Mouse (Mus musculus): ENCODE measurements around the gene Kifc5b. TPM values are rescaled to one million over a fixed set of nuclear protein-coding genes. Genes with fewer than 3 reads are reported as not detected.

Kifc5b gene
- polyA plus RNA-seq, 1 experiment, result 1.5 TPM

GRCm38 (mm10) chr17:26947231-26948100 lies 30.6 kb downstream of the Kifc5b start:
- TF ChIP-seq POLR2A (IDR thresholded peaks at IDR 0.05; ENCODE audit: low read depth, low read length) (no peak), CTCF (conservative IDR thresholded peaks at IDR 0.05; ENCODE audit: insufficient read depth, insufficient read length, low read depth, low read length) (no peak)
- peaks cover 4% of the 10 kb centered on the region for H3K4me1 ChIP-seq (ENCODE audit: control insufficient read depth, insufficient read depth, low read length)
- no peak overlapping the region for H3K27ac ChIP-seq (ENCODE audit: insufficient read depth, low read depth, low read length)
- WGBS, result 82% methylated on average over 12 of the region's 12 CpGs
- DNase-seq, result no peak
- no peaks in the 10 kb centered on the region for H3K27me3 ChIP-seq (replicated peaks; ENCODE audit: control insufficient read depth, insufficient read depth, low read length)
- no peak overlapping the region for H3K4me3 ChIP-seq (ENCODE audit: insufficient read depth, low read depth, low read length)
- no peaks in the 10 kb centered on the region for H3K36me3 ChIP-seq (ENCODE audit: control insufficient read depth, insufficient read depth, low read length)

- H3K4me1 ChIP-seq (ENCODE audit: control insufficient read depth, insufficient read depth, low read length), result peaks cover 4% of the 10 kb centered on the region
- no peaks in the 10 kb centered on the region for H3K36me3 ChIP-seq (ENCODE audit: control insufficient read depth, insufficient read depth, low read length)
- WGBS, result 2% methylated on average over 60 of the region's 87 CpGs
- TF ChIP-seq CTCF (conservative IDR thresholded peaks at IDR 0.05; ENCODE audit: insufficient read depth, insufficient read length, low read depth, low read length) (no peak), POLR2A (IDR thresholded peaks at IDR 0.05; ENCODE audit: low read depth, low read length) (no peak)
- H3K27ac ChIP-seq (ENCODE audit: insufficient read depth, low read depth, low read length), result peak overlapping the region; percentile 54; the same call in 1 of the 2 replicates
- no peaks in the 10 kb centered on the region for H3K27me3 ChIP-seq (replicated peaks; ENCODE audit: control insufficient read depth, insufficient read depth, low read length)
- peak overlapping the region; percentile 85 for H3K4me3 ChIP-seq (ENCODE audit: insufficient read depth, low read depth, low read length)
- peak; percentile 62 for DNase-seq
These were observed 31.6 kb downstream of the Kifc5b start for GRCm38 (mm10) chr17:26948316-26949050.

- Histone ChIP-seq H3K4me1 (ENCODE audit: control insufficient read depth, insufficient read depth, low read length) (peaks cover 4% of the 10 kb centered on the region), H3K36me3 (ENCODE audit: control insufficient read depth, insufficient read depth, low read length) (no peaks in the 10 kb centered on the region), H3K27me3 (replicated peaks; ENCODE audit: control insufficient read depth, insufficient read depth, low read length) (no peaks in the 10 kb centered on the region), H3K27ac (ENCODE audit: insufficient read depth, low read depth, low read length) (no peak overlapping the region), H3K4me3 (ENCODE audit: insufficient read depth, low read depth, low read length) (peak overlapping the region; percentile 85; the same call in 1 of the 2 replicates)
- DNase-seq, result peak; percentile 37
- TF ChIP-seq POLR2A (IDR thresholded peaks at IDR 0.05; ENCODE audit: low read depth, low read length), result no peak
- peak; percentile 38; the same call in 1 of the 2 replicates for TF ChIP-seq CTCF (conservative IDR thresholded peaks at IDR 0.05; ENCODE audit: insufficient read depth, insufficient read length, low read depth, low read length)
- 10% methylated on average over 14 of the region's 14 CpGs for WGBS
These were observed 32.2 kb downstream of the Kifc5b start for GRCm38 (mm10) chr17:26949051-26949577.

GRCm38 (mm10) chr17:26949866-26950265 lies 33.0 kb downstream of the Kifc5b start:
- 72% methylated on average over 5 of the region's 5 CpGs for WGBS
- no peak for DNase-seq
- Histone ChIP-seq H3K4me1 (ENCODE audit: control insufficient read depth, insufficient read depth, low read length) (peaks cover 4% of the 10 kb centered on the region), H3K27ac (ENCODE audit: insufficient read depth, low read depth, low read length) (no peak overlapping the region), H3K4me3 (ENCODE audit: insufficient read depth, low read depth, low read length) (no peak overlapping the region), H3K27me3 (replicated peaks; ENCODE audit: control insufficient read depth, insufficient read depth, low read length) (no peaks in the 10 kb centered on the region), H3K36me3 (ENCODE audit: control insufficient read depth, insufficient read depth, low read length) (no peaks in the 10 kb centered on the region)
- no peak for TF ChIP-seq POLR2A (IDR thresholded peaks at IDR 0.05; ENCODE audit: low read depth, low read length)
- no peak for TF ChIP-seq CTCF (conservative IDR thresholded peaks at IDR 0.05; ENCODE audit: insufficient read depth, insufficient read length, low read depth, low read length)

- Histone ChIP-seq H3K36me3 (ENCODE audit: control insufficient read depth, insufficient read depth, low read length) (no peaks in the 10 kb centered on the region), H3K4me1 (ENCODE audit: control insufficient read depth, insufficient read depth, low read length) (peaks cover 4% of the 10 kb centered on the region), H3K27me3 (replicated peaks; ENCODE audit: control insufficient read depth, insufficient read depth, low read length) (no peaks in the 10 kb centered on the region), H3K4me3 (ENCODE audit: insufficient read depth, low read depth, low read length) (no peak overlapping the region), H3K27ac (ENCODE audit: insufficient read depth, low read depth, low read length) (no peak overlapping the region)
- no peak for DNase-seq
- TF ChIP-seq CTCF (conservative IDR thresholded peaks at IDR 0.05; ENCODE audit: insufficient read depth, insufficient read length, low read depth, low read length), result no peak
- no peak for TF ChIP-seq POLR2A (IDR thresholded peaks at IDR 0.05; ENCODE audit: low read depth, low read length)
- WGBS, result 40% methylated on average over 7 of the region's 7 CpGs
These were observed 33.8 kb downstream of the Kifc5b start for GRCm38 (mm10) chr17:26950560-26951288.

- Histone ChIP-seq H3K27me3 (replicated peaks; ENCODE audit: control insufficient read depth, insufficient read depth, low read length) (no peaks in the 10 kb centered on the region), H3K4me1 (ENCODE audit: control insufficient read depth, insufficient read depth, low read length) (peaks cover 4% of the 10 kb centered on the region), H3K4me3 (ENCODE audit: insufficient read depth, low read depth, low read length) (peak overlapping the region; percentile 33), H3K27ac (ENCODE audit: insufficient read depth, low read depth, low read length) (no peak overlapping the region), H3K36me3 (ENCODE audit: control insufficient read depth, insufficient read depth, low read length) (no peaks in the 10 kb centered on the region)
- DNase-seq, result peak; percentile 75
- TF ChIP-seq POLR2A (IDR thresholded peaks at IDR 0.05; ENCODE audit: low read depth, low read length) (no peak), CTCF (conservative IDR thresholded peaks at IDR 0.05; ENCODE audit: insufficient read depth, insufficient read length, low read depth, low read length) (no peak)
- WGBS, result 7% methylated on average over 11 of the region's 11 CpGs
These were observed 34.5 kb downstream of the Kifc5b start for GRCm38 (mm10) chr17:26951406-26951805.
